Mouse (Mus musculus): ENCODE data around the gene Selp. TPM values are rescaled to one million over a fixed set of nuclear protein-coding genes. Genes with fewer than 3 reads are reported as not detected.

Gene Selp
- polyA plus RNA-seq, 1 experiment from 2014 or later: 0.08 TPM

DNA sequence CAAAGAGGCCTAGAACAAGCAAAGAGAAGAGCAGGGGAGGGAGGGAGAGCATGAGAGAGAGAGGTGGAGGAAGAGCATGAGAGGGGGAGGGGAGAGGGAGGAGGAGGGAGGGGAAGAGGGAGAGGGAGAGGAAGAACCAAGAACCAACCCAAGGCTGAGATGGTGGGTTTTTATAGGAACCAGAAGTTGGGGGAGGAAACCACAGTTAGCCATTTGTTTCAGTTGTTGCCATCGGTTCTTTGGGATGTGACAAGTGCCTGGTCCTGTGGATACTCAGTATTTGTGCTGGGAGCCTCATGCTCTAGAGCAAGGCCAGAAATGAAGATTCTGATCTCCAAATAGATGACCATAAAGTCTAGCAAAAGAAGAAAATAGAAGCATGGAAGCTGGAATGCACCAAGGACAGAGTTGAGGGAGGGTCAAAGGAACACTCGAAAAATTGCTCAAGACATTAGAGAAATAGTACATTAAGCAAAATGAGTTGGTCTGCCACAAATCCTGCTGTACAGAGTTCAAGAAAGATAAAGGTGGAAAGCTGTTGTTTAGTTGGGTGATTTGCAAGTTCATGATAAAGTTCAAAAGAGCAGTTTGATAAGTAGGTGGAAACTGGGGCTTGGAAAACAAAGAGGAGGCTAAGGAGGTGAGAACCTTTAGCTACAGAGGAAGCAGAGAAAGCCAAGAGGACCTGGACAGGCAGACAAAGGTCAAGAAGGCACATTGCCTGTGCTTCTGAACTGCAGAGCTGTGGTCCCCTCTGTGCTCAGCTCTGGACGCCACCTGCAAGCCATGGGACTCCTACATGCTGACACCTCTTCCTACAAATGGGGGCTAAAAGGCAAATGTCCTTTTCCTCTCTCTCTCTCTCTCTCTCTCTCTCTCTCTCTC is 5.1 kb downstream of the Selp start:
- peaks cover 8% of the 10 kb centered on the region; the same call in 1 of the 2 replicates for H3K4me1 ChIP-seq
- no peaks in the 10 kb centered on the region for H3K9me3 ChIP-seq
- no peak overlapping the region for H3K4me3 ChIP-seq
- H3K27ac ChIP-seq (replicated peaks): no peak overlapping the region
- H3K36me3 ChIP-seq: no peaks in the 10 kb centered on the region
- no peak for ATAC-seq (ENCODE audit: extremely low read depth, insufficient number of reproducible peaks, low FRiP score, low TSS enrichment)
- H3K4me2 ChIP-seq: no peak overlapping the region
- WGBS: 62% methylated on average over 3 of the region's 3 CpGs
- no peaks in the 10 kb centered on the region for H3K27me3 ChIP-seq (replicated peaks)
- no peak overlapping the region for H3K9ac ChIP-seq

- Histone ChIP-seq H3K9me3 (no peaks in the 10 kb centered on the region), H3K27ac (replicated peaks) (no peak overlapping the region), H3K36me3 (no peaks in the 10 kb centered on the region), H3K27me3 (replicated peaks) (no peaks in the 10 kb centered on the region), H3K4me3 (no peak overlapping the region), H3K9ac (no peak overlapping the region), H3K4me2 (no peak overlapping the region), H3K4me1 (peaks cover 8% of the 10 kb centered on the region; the same call in 1 of the 2 replicates)
- 59% methylated on average over 3 of the region's 3 CpGs for WGBS
- ATAC-seq (ENCODE audit: extremely low read depth, insufficient number of reproducible peaks, low FRiP score, low TSS enrichment): no peak
These were observed 5.7 kb downstream of the Selp start for GRCm38 (mm10) chr1:164120777-164121158.

- no peak overlapping the region for H3K4me3 ChIP-seq
- H3K27me3 ChIP-seq (replicated peaks): no peaks in the 10 kb centered on the region
- no peak overlapping the region for H3K4me2 ChIP-seq
- no peaks in the 10 kb centered on the region for H3K9me3 ChIP-seq
- H3K27ac ChIP-seq (replicated peaks): no peak overlapping the region
- H3K36me3 ChIP-seq: no peaks in the 10 kb centered on the region
- ATAC-seq (ENCODE audit: extremely low read depth, insufficient number of reproducible peaks, low FRiP score, low TSS enrichment): no peak
- H3K9ac ChIP-seq: no peak overlapping the region
- 46% methylated on average over 3 of the region's 3 CpGs for WGBS
- 0 out of 2 replicates have a peak, but pooled peaks cover 8% of the 10 kb centered on the region for H3K4me1 ChIP-seq
These were observed 8.8 kb downstream of the Selp start for GRCm38 (mm10) chr1:164123836-164124235.

DNA sequence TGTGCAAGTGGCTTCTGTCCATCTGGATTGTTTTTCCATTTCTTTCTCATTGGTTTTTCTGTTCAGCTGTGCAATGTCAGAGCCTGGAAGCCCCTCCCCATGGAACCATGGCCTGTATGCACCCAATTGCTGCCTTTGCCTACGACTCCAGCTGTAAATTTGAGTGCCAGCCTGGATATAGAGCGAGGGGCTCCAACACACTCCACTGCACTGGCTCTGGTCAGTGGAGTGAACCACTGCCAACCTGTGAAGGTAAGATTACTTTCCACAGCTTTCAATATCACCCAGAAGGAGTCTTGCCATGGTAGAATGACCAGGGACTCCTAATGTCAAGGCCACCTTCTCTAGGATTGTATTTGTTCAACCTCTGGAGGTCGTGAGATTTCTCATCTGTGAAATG is 14.9 kb downstream of the Selp start:
- no peaks in the 10 kb centered on the region for H3K9me3 ChIP-seq
- no peaks in the 10 kb centered on the region for H3K27me3 ChIP-seq (replicated peaks)
- ATAC-seq (ENCODE audit: extremely low read depth, insufficient number of reproducible peaks, low FRiP score, low TSS enrichment): no peak
- H3K4me3 ChIP-seq: no peak overlapping the region
- no peak overlapping the region for H3K4me2 ChIP-seq
- no peaks in the 10 kb centered on the region for H3K4me1 ChIP-seq
- no peak overlapping the region for H3K27ac ChIP-seq (replicated peaks)
- no peak overlapping the region for H3K9ac ChIP-seq
- H3K36me3 ChIP-seq: no peaks in the 10 kb centered on the region
- WGBS: 68% methylated on average over 3 of the region's 3 CpGs

GRCm38 (mm10) chr1:164132609-164133008 is 17.5 kb downstream of the Selp start:
- H3K27me3 ChIP-seq (replicated peaks): no peaks in the 10 kb centered on the region
- ATAC-seq (ENCODE audit: extremely low read depth, insufficient number of reproducible peaks, low FRiP score, low TSS enrichment): no peak
- H3K9me3 ChIP-seq: no peaks in the 10 kb centered on the region
- 0 out of 2 replicates have a peak, but pooled peaks cover 7% of the 10 kb centered on the region for H3K4me1 ChIP-seq
- H3K4me2 ChIP-seq: no peak overlapping the region
- no peak overlapping the region for H3K4me3 ChIP-seq
- H3K27ac ChIP-seq (replicated peaks): no peak overlapping the region
- 74% methylated on average over 1 of the region's 1 CpGs for WGBS
- no peaks in the 10 kb centered on the region for H3K36me3 ChIP-seq
- no peak overlapping the region for H3K9ac ChIP-seq

DNA sequence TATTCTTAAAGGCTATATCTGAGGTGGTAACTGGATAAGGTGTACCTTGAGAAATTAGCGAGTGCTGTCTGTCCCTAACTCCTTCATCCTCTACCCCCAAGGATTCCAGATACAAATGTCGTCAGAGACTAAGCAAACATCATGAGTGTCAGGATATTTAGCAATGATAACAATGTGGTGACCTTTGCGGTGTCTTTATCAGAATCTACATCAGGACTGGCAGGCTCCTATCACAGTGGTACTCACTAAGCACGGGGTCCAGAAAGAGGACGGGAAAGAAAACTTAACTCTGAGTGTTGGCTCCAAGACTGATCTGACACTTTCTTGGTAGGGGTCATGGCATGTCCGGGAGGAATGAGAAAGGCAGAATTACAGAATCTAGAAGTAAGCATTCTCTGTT is 19.0 kb downstream of the Selp start:
- Histone ChIP-seq H3K4me2 (no peak overlapping the region), H3K4me3 (no peak overlapping the region), H3K36me3 (no peaks in the 10 kb centered on the region), H3K27ac (replicated peaks) (no peak overlapping the region), H3K27me3 (replicated peaks) (no peaks in the 10 kb centered on the region), H3K4me1 (0 out of 2 replicates have a peak, but pooled peaks cover 7% of the 10 kb centered on the region), H3K9ac (no peak overlapping the region), H3K9me3 (no peaks in the 10 kb centered on the region)
- WGBS: 44% methylated on average over 6 of the region's 6 CpGs
- ATAC-seq (ENCODE audit: extremely low read depth, insufficient number of reproducible peaks, low FRiP score, low TSS enrichment): no peak

DNA sequence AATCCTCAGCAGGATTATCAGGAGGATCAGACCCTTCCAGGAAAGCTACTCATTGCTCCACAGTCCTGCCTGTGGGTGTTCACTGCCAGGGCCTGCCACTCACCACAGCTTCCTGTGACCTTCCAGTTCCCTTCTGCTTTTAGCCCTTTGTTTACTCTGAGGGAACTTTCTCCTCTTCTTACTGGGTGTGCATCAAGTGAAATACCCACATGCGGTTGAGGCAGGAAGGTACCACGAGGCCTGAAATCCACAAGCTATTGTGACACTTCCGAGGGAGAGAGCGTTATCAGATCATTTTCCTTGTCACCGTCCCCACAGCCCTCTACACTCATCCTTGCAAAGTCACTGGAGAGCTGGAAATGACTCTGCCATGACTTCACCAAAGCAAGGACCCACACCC is 20.3 kb downstream of the Selp start:
- H3K27ac ChIP-seq (replicated peaks): no peak overlapping the region
- no peak for ATAC-seq (ENCODE audit: extremely low read depth, insufficient number of reproducible peaks, low FRiP score, low TSS enrichment)
- 0 out of 2 replicates have a peak, but pooled peaks cover 7% of the 10 kb centered on the region for H3K4me1 ChIP-seq
- no peaks in the 10 kb centered on the region for H3K36me3 ChIP-seq
- H3K9me3 ChIP-seq: no peaks in the 10 kb centered on the region
- H3K4me3 ChIP-seq: no peak overlapping the region
- H3K4me2 ChIP-seq: no peak overlapping the region
- WGBS: 22% methylated on average over 5 of the region's 5 CpGs
- no peaks in the 10 kb centered on the region for H3K27me3 ChIP-seq (replicated peaks)
- H3K9ac ChIP-seq: no peak overlapping the region

DNA sequence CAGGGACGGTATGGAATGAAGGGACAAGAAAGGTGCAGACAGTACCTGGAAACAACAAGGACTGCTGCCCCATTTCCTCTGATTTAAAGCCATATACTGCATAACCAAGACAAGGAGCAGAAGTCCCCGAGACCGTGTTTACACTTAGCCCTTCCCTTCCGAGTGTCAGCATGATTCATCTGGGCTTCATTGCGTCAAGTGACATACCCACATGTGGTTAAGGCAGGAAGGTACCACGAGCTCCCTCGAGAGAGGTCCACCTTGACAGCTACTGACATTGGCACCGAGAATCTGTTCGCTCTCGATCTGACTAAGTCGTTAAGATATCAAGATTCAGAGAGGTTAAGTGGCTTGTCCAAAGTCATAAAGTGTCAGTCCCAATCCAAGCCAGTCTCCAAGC is 20.9 kb downstream of the Selp start:
- 41% methylated on average over 11 of the region's 11 CpGs for WGBS
- no peaks in the 10 kb centered on the region for H3K27me3 ChIP-seq (replicated peaks)
- H3K9me3 ChIP-seq: no peaks in the 10 kb centered on the region
- no peaks in the 10 kb centered on the region for H3K36me3 ChIP-seq
- H3K4me2 ChIP-seq: no peak overlapping the region
- H3K9ac ChIP-seq: no peak overlapping the region
- H3K4me1 ChIP-seq: 0 out of 2 replicates have a peak, but pooled peaks cover 7% of the 10 kb centered on the region
- H3K4me3 ChIP-seq: no peak overlapping the region
- no peak overlapping the region for H3K27ac ChIP-seq (replicated peaks)
- no peak for ATAC-seq (ENCODE audit: extremely low read depth, insufficient number of reproducible peaks, low FRiP score, low TSS enrichment)

DNA sequence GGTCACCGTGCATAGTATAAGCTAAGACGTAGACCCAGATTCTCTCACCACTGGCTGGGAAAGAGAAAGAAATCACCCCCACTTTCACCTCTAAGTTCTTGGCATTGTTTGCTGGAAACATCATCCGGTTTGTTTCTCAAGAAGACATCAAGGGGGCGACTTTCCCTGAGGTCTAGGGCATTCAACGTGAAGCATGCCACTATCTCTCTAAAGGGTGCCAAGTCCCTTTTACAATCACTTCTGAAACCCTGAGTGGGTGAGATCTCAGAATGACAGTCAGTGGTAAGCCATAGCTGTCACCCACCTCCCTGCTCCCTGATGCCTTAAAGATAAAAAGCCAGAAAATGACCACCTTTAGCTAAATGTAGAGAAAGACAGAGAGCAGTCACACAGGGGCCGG is 21.6 kb downstream of the Selp start:
- Histone ChIP-seq H3K4me1 (0 out of 2 replicates have a peak, but pooled peaks cover 7% of the 10 kb centered on the region), H3K27ac (replicated peaks) (no peak overlapping the region), H3K4me2 (no peak overlapping the region), H3K9me3 (no peaks in the 10 kb centered on the region), H3K36me3 (no peaks in the 10 kb centered on the region), H3K4me3 (no peak overlapping the region), H3K27me3 (replicated peaks) (no peaks in the 10 kb centered on the region), H3K9ac (no peak overlapping the region)
- no peak for ATAC-seq (ENCODE audit: extremely low read depth, insufficient number of reproducible peaks, low FRiP score, low TSS enrichment)
- 60% methylated on average over 6 of the region's 6 CpGs for WGBS

DNA sequence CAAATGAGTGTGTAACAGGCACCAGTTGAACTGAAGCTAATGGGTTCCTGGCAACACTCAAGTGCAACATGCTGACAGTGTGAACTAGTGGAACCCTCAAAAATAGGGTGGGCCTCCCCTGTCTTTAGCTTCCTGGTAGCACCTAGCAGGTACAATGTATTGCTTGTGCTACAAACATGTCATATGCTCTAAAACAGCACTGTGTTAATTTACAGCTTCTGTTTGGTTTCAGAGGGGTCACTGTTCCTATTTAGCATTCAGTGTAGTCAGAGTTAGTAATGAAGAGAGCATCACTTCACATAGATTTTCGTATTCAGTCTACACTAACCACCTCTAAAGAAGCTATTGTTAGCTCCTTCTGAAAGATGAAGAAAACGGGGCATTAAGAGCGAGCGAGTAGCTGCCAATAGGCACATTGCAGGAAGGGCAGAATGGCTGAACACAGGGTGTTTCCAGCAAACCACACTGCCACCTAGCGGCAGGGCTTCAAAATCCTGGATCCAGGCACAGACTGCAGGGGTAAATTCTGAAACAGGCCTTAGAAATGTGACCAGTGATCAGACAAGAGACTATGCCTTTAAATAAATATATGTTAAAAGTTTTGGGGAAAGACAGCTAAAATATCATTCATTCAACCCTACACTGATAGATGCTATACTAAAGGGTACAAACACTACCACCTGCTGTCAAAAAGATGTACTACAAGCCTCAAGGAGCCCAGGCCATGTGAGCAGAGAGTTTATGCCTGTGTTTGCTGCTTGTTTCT is 23.5 kb downstream of the Selp start:
- H3K36me3 ChIP-seq: no peaks in the 10 kb centered on the region
- no peak overlapping the region for H3K9ac ChIP-seq
- ATAC-seq (ENCODE audit: extremely low read depth, insufficient number of reproducible peaks, low FRiP score, low TSS enrichment): no peak
- no peak overlapping the region for H3K27ac ChIP-seq (replicated peaks)
- peak overlapping the region; percentile 28; the same call in 1 of the 2 replicates for H3K4me3 ChIP-seq
- 5% methylated on average over 5 of the region's 5 CpGs for WGBS
- H3K27me3 ChIP-seq (replicated peaks): no peaks in the 10 kb centered on the region
- no peaks in the 10 kb centered on the region for H3K9me3 ChIP-seq
- peak overlapping the region; percentile 50; the same call in 1 of the 2 replicates for H3K4me2 ChIP-seq
- H3K4me1 ChIP-seq: 0 out of 2 replicates have a peak, but pooled peaks cover 7% of the 10 kb centered on the region

DNA sequence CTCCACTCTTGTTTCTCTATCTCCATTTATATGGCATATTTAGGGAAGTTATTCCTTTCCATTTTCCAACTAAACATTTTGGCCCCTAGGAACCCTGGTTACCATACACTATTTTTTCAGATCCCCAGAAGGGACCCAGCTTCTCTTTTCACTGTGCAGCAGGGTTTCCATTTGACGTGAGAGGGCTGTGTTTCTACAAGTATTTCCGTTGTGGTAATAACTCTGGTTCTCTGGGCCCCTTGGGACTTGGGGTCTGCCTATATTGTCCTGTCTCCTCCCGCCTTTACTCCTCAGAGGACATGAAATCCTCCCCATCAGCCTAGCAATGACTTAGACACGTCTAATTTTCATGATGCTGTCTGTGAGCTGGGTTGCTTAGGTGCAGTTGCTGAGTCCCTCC is 24.4 kb downstream of the Selp start:
- H3K4me3 ChIP-seq: no peak overlapping the region
- WGBS: 57% methylated on average over 4 of the region's 4 CpGs
- no peaks in the 10 kb centered on the region for H3K27me3 ChIP-seq (replicated peaks)
- no peak overlapping the region for H3K9ac ChIP-seq
- no peaks in the 10 kb centered on the region for H3K9me3 ChIP-seq
- H3K4me2 ChIP-seq: no peak overlapping the region
- no peak overlapping the region for H3K27ac ChIP-seq (replicated peaks)
- no peak for ATAC-seq (ENCODE audit: extremely low read depth, insufficient number of reproducible peaks, low FRiP score, low TSS enrichment)
- H3K36me3 ChIP-seq: no peaks in the 10 kb centered on the region
- H3K4me1 ChIP-seq: 0 out of 2 replicates have a peak, but pooled peaks cover 7% of the 10 kb centered on the region

All from heart, embryonic 13.5 days (tissue).